Mouse (Mus musculus): ENCODE results near the gene Crygc.

- TF ChIP-seq ZC3H11A (IDR thresholded peaks at IDR 0.05; ENCODE audit: borderline replicate concordance, low read depth, low read length) (no peak), CHD2 (IDR thresholded peaks at IDR 0.05; ENCODE audit: low read depth, low read length) (no peak), ZNF384 (IDR thresholded peaks at IDR 0.05; ENCODE audit: low read depth, low read length) (no peak), HCFC1 (IDR thresholded peaks at IDR 0.05; ENCODE audit: borderline replicate concordance, insufficient read depth, low read length) (no peak), MAFK (IDR thresholded peaks at IDR 0.05; ENCODE audit: insufficient read depth, low read depth, low read length) (no peak)
Observed at GRCm38 (mm10) chr1:65113536-65114172, 40.2 kb upstream of the Crygc start.
